Mouse (Mus musculus): Measurements from ENCODE around the gene Hectd4. TPM values are rescaled to one million over a fixed set of nuclear protein-coding genes. Genes with fewer than 3 reads are reported as not detected.
A peak's percentile ranks its signal among the peaks of the same experiment; 100 is the strongest.
"Not testable (repeated sequence)": the region's sequence is repeated elsewhere in the genome, so short reads cannot be mapped to it uniquely, and the experiment has no call there.

Hectd4 gene
- polyA plus RNA-seq, 1 experiment from 2014 or later: 6.8 TPM

DNA sequence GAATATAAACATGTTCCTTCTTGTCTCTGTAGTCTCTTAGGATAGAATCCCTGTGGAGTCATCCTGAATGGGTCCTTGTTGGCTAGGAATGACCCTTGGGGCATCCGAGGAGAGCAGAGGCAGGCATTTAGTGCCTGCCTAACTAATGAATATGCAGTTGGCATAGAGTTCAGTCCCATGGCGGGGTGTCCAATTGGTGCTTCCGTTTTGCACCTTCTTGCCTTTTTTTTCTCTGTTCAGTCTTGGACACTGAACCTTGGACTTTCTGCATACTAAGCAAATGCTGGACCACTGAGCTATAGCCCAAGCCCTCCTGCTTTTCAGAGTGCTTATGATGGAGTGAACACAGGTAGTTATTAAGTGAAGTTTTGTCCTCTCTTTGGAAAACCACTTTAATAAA is 87.6 kb downstream of the Hectd4 start:
- no peak for ATAC-seq (ENCODE audit: insufficient read depth)
- H3K36me3 ChIP-seq (ENCODE audit: insufficient read depth): peaks cover 91% of the 10 kb centered on the region
- H3K4me3 ChIP-seq (ENCODE audit: low read depth, low read length): no peak overlapping the region
- DNase-seq: no peak
- TF ChIP-seq CTCF (IDR thresholded peaks at IDR 0.05; ENCODE audit: low read depth): no peak
- no peaks in the 10 kb centered on the region for H3K4me1 ChIP-seq (ENCODE audit: insufficient read depth)
- no peaks in the 10 kb centered on the region for H3K9me3 ChIP-seq (ENCODE audit: low read depth, low read length)
- H3K27me3 ChIP-seq (ENCODE audit: insufficient read depth, low read length): no peaks in the 10 kb centered on the region
- no peak overlapping the region for H3K4me2 ChIP-seq
- H3K27ac ChIP-seq (ENCODE audit: low read depth): no peak overlapping the region
- no peak overlapping the region for H3K9ac ChIP-seq
- 85% methylated on average over 3 of the region's 3 CpGs for WGBS

- H3K4me2 ChIP-seq: no peak overlapping the region
- 84% methylated on average over 8 of the region's 8 CpGs for WGBS
- H3K9me3 ChIP-seq (ENCODE audit: low read depth, low read length): no peaks in the 10 kb centered on the region
- H3K4me3 ChIP-seq (ENCODE audit: low read depth, low read length): no peak overlapping the region
- DNase-seq: no peak
- TF ChIP-seq CTCF (IDR thresholded peaks at IDR 0.05; ENCODE audit: low read depth): no peak
- H3K4me1 ChIP-seq (ENCODE audit: insufficient read depth): no peaks in the 10 kb centered on the region
- H3K9ac ChIP-seq: no peak overlapping the region
- H3K27ac ChIP-seq (ENCODE audit: low read depth): no peak overlapping the region
- ATAC-seq (ENCODE audit: insufficient read depth): no peak
- H3K27me3 ChIP-seq (ENCODE audit: insufficient read depth, low read length): no peaks in the 10 kb centered on the region
- H3K36me3 ChIP-seq (ENCODE audit: insufficient read depth): peaks cover 90% of the 10 kb centered on the region
These were observed 91.6 kb downstream of the Hectd4 start for GRCm38 (mm10) chr5:121311576-121311975.

- Histone ChIP-seq H3K4me2 (no peak overlapping the region), H3K27me3 (ENCODE audit: insufficient read depth, low read length) (no peaks in the 10 kb centered on the region), H3K9ac (no peak overlapping the region), H3K4me1 (ENCODE audit: insufficient read depth) (no peaks in the 10 kb centered on the region), H3K4me3 (ENCODE audit: low read depth, low read length) (no peak overlapping the region), H3K36me3 (ENCODE audit: insufficient read depth) (peaks cover 90% of the 10 kb centered on the region), H3K27ac (ENCODE audit: low read depth) (no peak overlapping the region), H3K9me3 (ENCODE audit: low read depth, low read length) (no peaks in the 10 kb centered on the region)
- DNase-seq: no peak
- no peak for ATAC-seq (ENCODE audit: insufficient read depth)
- TF ChIP-seq CTCF (IDR thresholded peaks at IDR 0.05; ENCODE audit: low read depth): no peak
- 84% methylated on average over 10 of the region's 10 CpGs for WGBS
These were observed 93.9 kb downstream of the Hectd4 start for GRCm38 (mm10) chr5:121313764-121314474.

DNA sequence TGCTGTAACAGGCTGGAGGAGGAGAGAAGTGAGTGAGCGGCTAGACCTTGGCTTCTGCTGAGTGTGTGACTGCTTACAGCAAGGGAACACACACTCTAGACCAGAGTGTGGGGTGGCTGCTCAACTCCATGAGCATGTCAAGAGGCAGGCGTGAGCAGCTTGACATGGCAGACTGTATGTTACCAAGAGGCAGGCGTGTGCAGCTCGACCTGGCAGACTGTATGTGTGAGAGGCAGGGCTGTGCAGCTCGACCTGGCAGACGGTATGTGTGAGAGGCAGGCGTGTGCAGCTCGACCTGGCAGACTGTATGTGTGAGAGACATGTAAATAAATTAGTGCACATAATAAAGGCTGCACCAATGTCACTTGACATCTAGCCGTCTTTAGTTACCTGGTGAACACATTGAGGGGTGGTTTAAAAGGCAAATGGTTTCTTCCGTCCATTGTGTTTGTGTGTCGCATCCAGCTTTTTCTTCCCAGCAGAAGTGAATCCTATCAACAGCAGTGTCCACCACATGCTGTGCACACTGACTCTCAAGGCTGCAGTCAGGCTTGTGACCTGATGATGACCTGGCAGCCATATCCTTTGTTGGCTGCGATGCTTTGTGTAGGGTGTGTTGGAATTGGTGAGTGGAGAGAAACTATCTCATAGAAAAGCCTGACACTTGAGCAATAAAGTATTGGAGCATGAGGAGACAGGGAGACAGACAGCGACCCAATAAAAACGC is 106.2 kb downstream of the Hectd4 start:
- DNase-seq (no peak), ATAC-seq (ENCODE audit: insufficient read depth) (no peak)
- no peak overlapping the region for H3K9ac ChIP-seq
- no peaks in the 10 kb centered on the region for H3K4me1 ChIP-seq (ENCODE audit: insufficient read depth)
- H3K27me3 ChIP-seq (ENCODE audit: insufficient read depth, low read length): no peaks in the 10 kb centered on the region
- no peaks in the 10 kb centered on the region for H3K9me3 ChIP-seq (ENCODE audit: low read depth, low read length)
- H3K4me3 ChIP-seq (ENCODE audit: low read depth, low read length): no peak overlapping the region
- no peak overlapping the region for H3K27ac ChIP-seq (ENCODE audit: low read depth)
- WGBS: 87% methylated on average over 14 of the region's 14 CpGs
- no peak for TF ChIP-seq CTCF (IDR thresholded peaks at IDR 0.05; ENCODE audit: low read depth)
- H3K36me3 ChIP-seq (ENCODE audit: insufficient read depth): peaks cover 81% of the 10 kb centered on the region
- H3K4me2 ChIP-seq: no peak overlapping the region

DNA sequence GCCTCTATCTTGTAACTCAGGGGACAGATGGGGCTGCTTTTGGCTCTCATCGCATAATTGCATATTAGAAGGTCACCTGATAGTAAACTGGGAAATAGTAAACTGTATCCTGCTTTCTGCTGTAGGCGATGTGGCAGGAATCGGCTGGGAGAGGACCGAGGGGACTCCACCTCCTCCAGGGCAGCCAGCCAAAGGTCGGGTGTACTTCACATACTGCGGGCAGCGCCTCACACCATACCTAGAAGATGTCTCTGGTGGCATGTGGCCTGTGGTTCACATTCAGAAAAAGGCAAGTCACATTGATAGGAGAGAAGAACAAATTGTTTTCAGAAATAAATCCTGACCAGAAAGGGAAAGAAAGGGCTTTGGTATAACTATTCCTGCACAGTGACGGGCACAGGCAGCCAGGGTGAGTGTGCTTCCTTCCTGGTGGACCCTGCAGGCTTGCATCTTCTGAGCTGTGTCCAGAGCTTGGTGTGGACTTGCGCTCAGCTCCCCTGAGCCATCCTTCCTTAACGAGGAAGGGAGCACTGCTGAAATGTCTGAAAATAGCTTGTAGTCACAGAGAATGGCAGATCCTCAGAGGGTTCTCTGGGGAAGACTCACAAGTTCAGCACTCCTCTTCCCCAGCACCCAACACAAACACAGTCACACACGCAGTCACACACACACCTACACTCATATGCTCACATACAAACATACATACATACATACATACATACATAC is 109.5 kb downstream of the Hectd4 start:
- Histone ChIP-seq H3K4me2 (peak overlapping the region; percentile 42), H3K36me3 (ENCODE audit: insufficient read depth) (peaks cover 78% of the 10 kb centered on the region), H3K27ac (ENCODE audit: low read depth) (peak overlapping the region; percentile 61; the same call in 1 of the 2 replicates), H3K4me1 (ENCODE audit: insufficient read depth) (no peaks in the 10 kb centered on the region), H3K27me3 (ENCODE audit: insufficient read depth, low read length) (no peaks in the 10 kb centered on the region), H3K9me3 (ENCODE audit: low read depth, low read length) (no peaks in the 10 kb centered on the region), H3K9ac (peak overlapping the region; percentile 33; the same call in 1 of the 2 replicates), H3K4me3 (ENCODE audit: low read depth, low read length) (peak overlapping the region; percentile 10; the same call in 1 of the 2 replicates)
- DNase-seq: peak; percentile 45
- no peak for TF ChIP-seq CTCF (IDR thresholded peaks at IDR 0.05; ENCODE audit: low read depth)
- peak; percentile 21; the same call in 1 of the 2 replicates for ATAC-seq (ENCODE audit: insufficient read depth)
- WGBS: 65% methylated on average over 11 of the region's 11 CpGs

- ATAC-seq (ENCODE audit: insufficient read depth): peak; percentile 56; the same call in 1 of the 2 replicates
- whole genome bisulfite sequencing: 62% methylated on average over 11 of the region's 19 CpGs
- H3K9me3 ChIP-seq (ENCODE audit: low read depth, low read length); H3K9ac ChIP-seq; H3K4me1 ChIP-seq (ENCODE audit: insufficient read depth); H3K27me3 ChIP-seq (ENCODE audit: insufficient read depth, low read length): not testable (repeated sequence)
- H3K4me3 ChIP-seq (ENCODE audit: low read depth, low read length): peak overlapping the region; percentile 10; the same call in 1 of the 2 replicates
- DNase-seq: peak; percentile 18
- H3K4me2 ChIP-seq: peak overlapping the region; percentile 42; the same call in 1 of the 2 replicates
- peak overlapping the region; percentile 62 for H3K27ac ChIP-seq (ENCODE audit: low read depth)
- H3K36me3 ChIP-seq (ENCODE audit: insufficient read depth): peaks cover 78% of the 10 kb centered on the region
These were observed 110.3 kb downstream of the Hectd4 start for GRCm38 (mm10) chr5:121330154-121330816.

All from lung, embryonic 14.5 days (tissue).